Mouse (Mus musculus) intestine, embryonic 15.5 days (tissue): ENCODE measurements around the gene Pdia3. TPM values are rescaled to one million over a fixed set of nuclear protein-coding genes. Genes with fewer than 3 reads are reported as not detected.

Source experiments
- ATAC-seq: fragments of 200-750 bp; cut with Nextera tagmentation; 2 replicates; pipeline ENCODE4 v1.8.0; 2017; ENCODE audit warnings: moderate TSS enrichment, moderate library complexity
- H3K27ac ChIP-seq: fragments of 300-500 bp; sonication (generic); 2 replicates; pipeline ENCODE4 v1.5.1; 2015; ENCODE audit warnings: mild to moderate bottlenecking, inconsistent platforms
- H3K27me3 ChIP-seq: fragments of 300-500 bp; sonication (generic); replicated peaks from 2 replicates; pipeline ENCODE4 v1.6.1; 2015; ENCODE audit warnings: inconsistent platforms
- H3K36me3 ChIP-seq: fragments of 300-500 bp; sonication (generic); 2 replicates; pipeline ENCODE4 v1.6.1; 2015; ENCODE audit warnings: inconsistent platforms
- H3K4me1 ChIP-seq: fragments of 300-500 bp; sonication (generic); replicated peaks from 2 replicates; pipeline ENCODE4 v1.6.1; 2015; ENCODE audit warnings: inconsistent platforms
- H3K4me2 ChIP-seq: fragments of 300-500 bp; sonication (generic); replicated peaks from 2 replicates; pipeline ENCODE4 v1.6.1; 2015; ENCODE audit warnings: mild to moderate bottlenecking, inconsistent platforms
- H3K4me3 ChIP-seq: fragments of 300-500 bp; sonication (generic); replicated peaks from 2 replicates; pipeline ENCODE4 v1.5.1; 2015; ENCODE audit warnings: inconsistent platforms
- H3K9ac ChIP-seq: fragments of 300-500 bp; sonication (generic); 2 replicates; pipeline ENCODE4 v1.6.1; 2015; ENCODE audit warnings: inconsistent platforms
- H3K9me3 ChIP-seq: fragments of 300-500 bp; sonication (generic); 2 replicates; pipeline ENCODE4 v1.6.1; 2016; ENCODE audit warnings: inconsistent platforms
- WGBS: fragments of 180-500 bp; shearing (Covaris S2); methylation state at CpG from one replicate; pipeline ENCODE4 v1.1.7; 2015; 5-methylcytosine and 5-hydroxymethylcytosine counted together
- polyA plus RNA-seq: library from polyadenylated mRNA; unstranded; fragments of >200 nt; fragmentation: Nextera tagmentation; extraction: Ambion mirVana; gene quantifications from 2 replicates; pipeline ENCODE4 v1.2.1, GENCODE M21; 2015

The Pdia3 gene
- polyA plus RNA-seq, 1 experiment from 2014 or later = 874 TPM

GRCm38 (mm10) chr2:121415591-121415990 lies 2.0 kb downstream of the Pdia3 start:
- Histone ChIP-seq H3K36me3 (peaks cover 3% of the 10 kb centered on the region; the same call in 1 of the 2 replicates), H3K4me1 (peaks cover 11% of the 10 kb centered on the region; the same call in 1 of the 2 replicates), H3K9ac (peak overlapping the region; percentile 18; the same call in 1 of the 2 replicates), H3K9me3 (no peaks in the 10 kb centered on the region), H3K4me2 (peak overlapping the region; percentile 56), H3K4me3 (peak overlapping the region; percentile 98), H3K27me3 (no peaks in the 10 kb centered on the region), H3K27ac (no peak overlapping the region)
- ATAC-seq = no peak
- WGBS = 81% methylated on average over 3 of the region's 3 CpGs

- no peak overlapping the region for H3K9ac ChIP-seq
- H3K9me3 ChIP-seq = no peaks in the 10 kb centered on the region
- H3K27ac ChIP-seq = no peak overlapping the region
- peak overlapping the region; percentile 56 for H3K4me2 ChIP-seq
- no peaks in the 10 kb centered on the region for H3K27me3 ChIP-seq
- no peak overlapping the region for H3K4me3 ChIP-seq
- no peak for ATAC-seq
- peaks cover 11% of the 10 kb centered on the region; the same call in 1 of the 2 replicates for H3K4me1 ChIP-seq
- 80% methylated on average over 6 of the region's 6 CpGs for WGBS
- peaks cover 3% of the 10 kb centered on the region; the same call in 1 of the 2 replicates for H3K36me3 ChIP-seq
Observed at GRCm38 (mm10) chr2:121416356-121416755, 2.8 kb downstream of the Pdia3 start.

- H3K4me1 ChIP-seq = peaks cover 11% of the 10 kb centered on the region; the same call in 1 of the 2 replicates
- H3K9me3 ChIP-seq = no peaks in the 10 kb centered on the region
- H3K27ac ChIP-seq = no peak overlapping the region
- no peak for ATAC-seq
- H3K36me3 ChIP-seq = peaks cover 8% of the 10 kb centered on the region; the same call in 1 of the 2 replicates
- 75% methylated on average over 3 of the region's 3 CpGs for WGBS
- H3K27me3 ChIP-seq = no peaks in the 10 kb centered on the region
- no peak overlapping the region for H3K4me2 ChIP-seq
- H3K9ac ChIP-seq = no peak overlapping the region
- H3K4me3 ChIP-seq = no peak overlapping the region
Observed at GRCm38 (mm10) chr2:121418476-121418875, 4.9 kb downstream of the Pdia3 start.

GRCm38 (mm10) chr2:121423166-121423565 lies 9.6 kb downstream of the Pdia3 start:
- H3K27ac ChIP-seq = no peak overlapping the region
- H3K4me1 ChIP-seq = 0 out of 2 replicates have a peak, but pooled peaks cover 3% of the 10 kb centered on the region
- H3K4me2 ChIP-seq = no peak overlapping the region
- no peak overlapping the region for H3K4me3 ChIP-seq
- no peak for ATAC-seq
- peaks cover 8% of the 10 kb centered on the region; the same call in 1 of the 2 replicates for H3K36me3 ChIP-seq
- WGBS = 90% methylated on average over 2 of the region's 2 CpGs
- H3K9ac ChIP-seq = no peak overlapping the region
- H3K9me3 ChIP-seq = no peaks in the 10 kb centered on the region
- H3K27me3 ChIP-seq = no peaks in the 10 kb centered on the region

- Histone ChIP-seq H3K4me2 (no peak overlapping the region), H3K4me3 (no peak overlapping the region), H3K36me3 (peaks cover 15% of the 10 kb centered on the region), H3K9me3 (no peaks in the 10 kb centered on the region), H3K27ac (no peak overlapping the region), H3K4me1 (no peaks in the 10 kb centered on the region), H3K9ac (no peak overlapping the region), H3K27me3 (no peaks in the 10 kb centered on the region)
- no peak for ATAC-seq
- WGBS = 92% methylated on average over 2 of the region's 2 CpGs
Observed at GRCm38 (mm10) chr2:121425890-121426289, 12.3 kb downstream of the Pdia3 start.

DNA sequence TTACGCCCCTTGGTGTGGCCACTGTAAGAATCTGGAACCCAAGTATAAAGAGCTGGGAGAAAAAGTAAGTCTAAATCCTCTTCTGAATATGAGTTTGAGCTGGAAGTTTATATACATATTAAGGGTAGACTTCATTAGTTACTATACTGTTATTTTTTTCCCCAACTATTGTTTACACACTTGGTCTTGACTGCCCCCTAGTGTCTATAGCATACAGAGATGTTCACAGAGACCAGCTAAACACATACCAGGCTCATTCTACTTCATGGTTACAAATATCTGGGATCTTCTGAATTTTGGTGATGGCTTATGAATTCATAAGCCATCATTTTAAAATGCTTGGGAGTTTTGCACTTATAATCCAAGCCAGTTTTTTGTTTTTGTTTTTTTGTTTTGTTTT lies 21.3 kb downstream of the Pdia3 start:
- no peak overlapping the region for H3K9ac ChIP-seq
- no peak overlapping the region for H3K4me3 ChIP-seq
- no peak for ATAC-seq
- no peak overlapping the region for H3K27ac ChIP-seq
- H3K36me3 ChIP-seq = peaks cover 35% of the 10 kb centered on the region
- no peaks in the 10 kb centered on the region for H3K27me3 ChIP-seq
- H3K4me2 ChIP-seq = no peak overlapping the region
- no peaks in the 10 kb centered on the region for H3K4me1 ChIP-seq
- no peaks in the 10 kb centered on the region for H3K9me3 ChIP-seq
- WGBS = 98% methylated on average over 1 of the region's 1 CpGs

GRCm38 (mm10) chr2:121439746-121440145 lies 26.2 kb downstream of the Pdia3 start:
- ATAC-seq = no peak
- no peaks in the 10 kb centered on the region for H3K9me3 ChIP-seq

GRCm38 (mm10) chr2:121440834-121441605 lies 27.4 kb downstream of the Pdia3 start:
- WGBS = 55% methylated on average over 5 of the region's 5 CpGs
- H3K27me3 ChIP-seq = 0 out of 2 replicates have a peak, but pooled peaks cover 3% of the 10 kb centered on the region
- H3K4me3 ChIP-seq = no peak overlapping the region
- no peak overlapping the region for H3K9ac ChIP-seq
- peaks cover 11% of the 10 kb centered on the region; the same call in 1 of the 2 replicates for H3K4me1 ChIP-seq
- no peak overlapping the region for H3K27ac ChIP-seq
- H3K36me3 ChIP-seq = peaks cover 10% of the 10 kb centered on the region; the same call in 1 of the 2 replicates
- no peak for ATAC-seq
- H3K9me3 ChIP-seq = no peaks in the 10 kb centered on the region
- H3K4me2 ChIP-seq = no peak overlapping the region

More at GRCm38 (mm10) chr2:121439746-121440145, 26.2 kb downstream of the Pdia3 start:
- Histone ChIP-seq H3K4me2 (no peak overlapping the region), H3K27me3 (0 out of 2 replicates have a peak, but pooled peaks cover 3% of the 10 kb centered on the region), H3K36me3 (peaks cover 18% of the 10 kb centered on the region), H3K9ac (no peak overlapping the region), H3K27ac (no peak overlapping the region), H3K4me1 (peaks cover 11% of the 10 kb centered on the region; the same call in 1 of the 2 replicates), H3K4me3 (no peak overlapping the region)
- 69% methylated on average over 4 of the region's 4 CpGs for WGBS

GRCm38 (mm10) chr2:121441800-121442199 lies 28.2 kb downstream of the Pdia3 start:
- H3K4me1 ChIP-seq = peaks cover 11% of the 10 kb centered on the region; the same call in 1 of the 2 replicates
- H3K27ac ChIP-seq = no peak overlapping the region
- H3K27me3 ChIP-seq = 0 out of 2 replicates have a peak, but pooled peaks cover 3% of the 10 kb centered on the region
- 0 out of 2 replicates have a peak, but pooled peaks have one; percentile 7 for ATAC-seq
- peak overlapping the region; percentile 43 for H3K9ac ChIP-seq
- 5% methylated on average over 11 of the region's 11 CpGs for WGBS
- H3K4me3 ChIP-seq = peak overlapping the region; percentile 47
- H3K9me3 ChIP-seq = no peaks in the 10 kb centered on the region
- peak overlapping the region; percentile 91 for H3K4me2 ChIP-seq
- H3K36me3 ChIP-seq = peaks cover 10% of the 10 kb centered on the region; the same call in 1 of the 2 replicates

- no peaks in the 10 kb centered on the region for H3K9me3 ChIP-seq
- ATAC-seq = peak; percentile 95
- H3K36me3 ChIP-seq = peaks cover 10% of the 10 kb centered on the region; the same call in 1 of the 2 replicates
- peak overlapping the region; percentile 47 for H3K4me3 ChIP-seq
- peak overlapping the region; percentile 43 for H3K9ac ChIP-seq
- 0 out of 2 replicates have a peak, but pooled peaks cover 3% of the 10 kb centered on the region for H3K27me3 ChIP-seq
- H3K4me1 ChIP-seq = peaks cover 11% of the 10 kb centered on the region; the same call in 1 of the 2 replicates
- H3K4me2 ChIP-seq = peak overlapping the region; percentile 91
- no peak overlapping the region for H3K27ac ChIP-seq
- under 1% methylated on average over 30 of the region's 30 CpGs for WGBS
Observed at GRCm38 (mm10) chr2:121442259-121443067, 28.9 kb downstream of the Pdia3 start.

DNA sequence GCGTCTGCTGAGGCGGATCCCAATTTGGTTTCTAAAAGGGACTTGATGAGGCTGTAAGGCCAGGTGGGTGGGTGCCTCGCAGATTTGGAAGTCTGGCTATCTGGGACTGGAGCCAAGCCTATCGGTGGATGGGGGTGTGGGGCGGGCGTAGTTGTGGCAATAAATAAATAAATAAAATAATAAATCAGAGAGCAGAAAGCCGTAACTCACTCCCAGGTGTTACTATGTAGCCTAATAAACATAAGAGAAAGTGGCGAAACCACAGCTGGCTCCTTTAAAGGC lies 29.4 kb downstream of the Pdia3 start:
- ATAC-seq = peak; percentile 7; the same call in 1 of the 2 replicates
- 9% methylated on average over 8 of the region's 8 CpGs for WGBS
- 0 out of 2 replicates have a peak, but pooled peaks cover 3% of the 10 kb centered on the region for H3K27me3 ChIP-seq

GRCm38 (mm10) chr2:121444178-121444577 lies 30.6 kb downstream of the Pdia3 start, which contains the start of gene Ell3:
TSS of gene Ell3 (minus strand) at chr2:121444278.
- ATAC-seq = no peak
- WGBS = 90% methylated on average over 1 of the region's 1 CpGs
- Histone ChIP-seq H3K4me1 (peaks cover 17% of the 10 kb centered on the region; the same call in 1 of the 2 replicates), H3K27ac (no peak within 1 kb of the TSS), H3K4me2 (peak within 1 kb of the TSS; percentile 91), H3K36me3 (no peaks in the 10 kb centered on the region), H3K9me3 (no peaks in the 10 kb centered on the region), H3K4me3 (peak within 1 kb of the TSS; percentile 47; the same call in 1 of the 2 replicates), H3K27me3 (0 out of 2 replicates have a peak, but pooled peaks cover 3% of the 10 kb centered on the region), H3K9ac (no peak within 1 kb of the TSS)

More for the DNA sequence above, 29.4 kb downstream of the Pdia3 start:
- no peaks in the 10 kb centered on the region for H3K9me3 ChIP-seq
- H3K27ac ChIP-seq = no peak overlapping the region
- H3K4me2 ChIP-seq = peak overlapping the region; percentile 91
- peaks cover 7% of the 10 kb centered on the region; the same call in 1 of the 2 replicates for H3K36me3 ChIP-seq
- H3K4me1 ChIP-seq = peaks cover 15% of the 10 kb centered on the region; the same call in 1 of the 2 replicates
- peak overlapping the region; percentile 43 for H3K9ac ChIP-seq
- H3K4me3 ChIP-seq = peak overlapping the region; percentile 47
